Mouse (Mus musculus) MN1 (cell line): Measurements from ENCODE around the gene Ssc5d.

Source experiments
- DNase-seq: peaks from one replicate; pipeline ENCODE4 v3.0.0-alpha.2; 2016; ENCODE audit warnings: low spot score

Ssc5d gene

GRCm38 (mm10) chr7:4948386-4948785, 22.8 kb downstream of the Ssc5d start:
- DNase-seq = no peak

DNA sequence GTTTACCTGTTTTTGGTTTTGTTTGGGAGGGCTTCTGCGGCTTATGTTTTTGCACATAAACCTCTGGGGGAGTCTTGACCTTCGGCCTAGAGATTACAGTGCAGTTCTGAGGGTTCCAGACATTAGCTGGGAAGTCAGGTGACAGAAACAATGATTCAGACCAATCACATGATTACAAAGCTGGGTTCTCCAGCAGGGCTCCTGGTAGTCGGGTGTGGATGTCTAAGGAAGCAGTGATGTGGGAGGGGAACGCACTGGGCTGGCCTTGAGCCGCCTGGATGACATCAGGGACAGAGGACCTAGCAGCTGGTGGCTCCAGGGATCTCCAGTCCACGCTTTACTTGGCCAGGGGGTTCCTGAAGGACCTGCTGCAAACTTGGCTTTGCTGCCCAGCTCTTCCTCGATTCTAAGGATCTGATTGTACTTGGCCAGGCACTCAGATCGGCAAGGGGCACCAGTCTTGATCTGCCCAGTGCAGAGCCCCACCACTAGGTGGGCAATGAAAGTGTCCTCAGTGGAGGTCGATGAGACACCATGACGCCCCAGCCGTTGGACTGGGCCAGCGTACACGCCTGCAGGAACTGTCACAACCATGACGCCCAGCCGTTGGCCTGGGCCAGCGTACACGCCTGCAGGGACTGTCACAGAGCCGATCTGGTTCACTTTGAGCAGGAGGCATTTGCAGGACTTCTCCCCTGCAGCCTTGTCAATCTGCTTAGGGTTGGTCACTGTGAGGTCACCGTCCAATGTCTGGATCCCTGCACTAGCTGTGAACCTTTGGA, 25.2 kb downstream of the Ssc5d start:
- DNase-seq = peak; percentile 27

- DNase-seq = no peak
Observed at GRCm38 (mm10) chr7:4953815-4954445, 28.3 kb downstream of the Ssc5d start.

- DNase-seq = no peak
Observed at GRCm38 (mm10) chr7:4957361-4957760, 31.8 kb downstream of the Ssc5d start.

- DNase-seq = no peak
Observed at GRCm38 (mm10) chr7:4963527-4963926, 37.9 kb downstream of the Ssc5d start.

DNA sequence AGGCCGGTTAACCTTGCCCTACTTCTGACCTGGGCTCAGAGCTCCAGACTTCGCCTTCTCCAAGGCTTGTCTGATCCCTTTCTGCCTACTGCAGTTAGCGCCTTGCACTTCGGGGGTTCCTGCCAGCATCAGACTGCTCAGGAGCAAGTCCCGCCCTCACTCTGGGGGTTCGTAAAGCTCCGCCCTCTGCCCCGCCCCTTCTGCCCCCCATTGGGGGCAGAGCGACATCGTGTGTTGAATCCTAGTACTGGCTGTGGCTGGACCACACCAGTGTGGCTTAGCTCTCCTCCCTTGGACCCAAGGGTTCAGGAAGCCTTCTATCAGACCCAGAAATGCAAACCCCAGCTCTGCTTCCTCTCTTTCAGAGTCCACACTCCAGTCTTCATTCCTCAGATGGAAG, 38.7 kb downstream of the Ssc5d start, which contains the start of gene Sbk2:
TSS of gene Sbk2 (minus strand) at position 135 of the 400 bp plus-strand sequence.
- DNase-seq = no peak

DNA sequence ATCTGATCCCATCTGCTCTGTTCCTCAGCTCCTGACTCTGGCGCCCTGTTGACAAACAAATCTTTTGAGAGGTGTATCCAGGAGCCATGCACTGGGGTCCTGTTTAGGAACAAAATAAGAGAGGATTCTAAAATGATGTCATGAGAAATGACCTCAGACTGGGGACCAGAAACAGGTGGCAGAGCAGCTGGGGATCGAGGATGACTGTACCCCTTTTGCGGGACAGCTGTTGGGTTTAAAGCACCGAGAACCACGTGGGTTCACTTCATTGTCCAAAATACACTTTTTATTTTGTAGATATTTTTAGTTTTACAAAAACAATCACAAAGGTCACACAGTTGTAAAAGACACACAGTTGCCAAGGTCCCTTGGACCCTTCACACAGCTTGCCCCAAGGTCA, 39.4 kb downstream of the Ssc5d start:
- DNase-seq = no peak

DNA sequence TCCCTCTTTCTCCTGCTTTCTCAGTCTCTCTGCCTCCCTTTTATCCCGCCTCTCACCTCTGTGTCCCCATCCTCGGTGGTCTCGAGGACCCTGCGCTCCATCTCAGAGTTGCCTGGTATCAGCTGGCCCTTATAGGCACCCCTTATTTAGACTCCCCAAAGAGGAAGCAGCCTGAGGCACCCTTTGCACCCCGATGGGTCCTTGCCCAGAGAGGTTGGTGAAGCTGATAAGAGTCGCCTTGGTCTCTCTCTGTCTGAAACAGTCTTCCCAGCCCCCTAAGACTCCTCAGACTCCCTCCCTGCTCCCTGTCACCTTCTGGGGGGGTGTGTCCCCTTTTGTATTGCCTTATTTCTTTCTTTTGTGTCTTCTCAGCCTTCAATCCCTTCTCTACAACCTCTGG, 45.5 kb downstream of the Ssc5d start, which contains the start of gene Sbk3:
TSS of gene Sbk3 (minus strand) at position 101 of the 400 bp plus-strand sequence.
- no peak for DNase-seq

- DNase-seq = no peak
Observed at GRCm38 (mm10) chr7:4971710-4972109, 46.1 kb downstream of the Ssc5d start.

- DNase-seq = peak; percentile 55
Observed at GRCm38 (mm10) chr7:4972321-4973047, 46.9 kb downstream of the Ssc5d start.

DNA sequence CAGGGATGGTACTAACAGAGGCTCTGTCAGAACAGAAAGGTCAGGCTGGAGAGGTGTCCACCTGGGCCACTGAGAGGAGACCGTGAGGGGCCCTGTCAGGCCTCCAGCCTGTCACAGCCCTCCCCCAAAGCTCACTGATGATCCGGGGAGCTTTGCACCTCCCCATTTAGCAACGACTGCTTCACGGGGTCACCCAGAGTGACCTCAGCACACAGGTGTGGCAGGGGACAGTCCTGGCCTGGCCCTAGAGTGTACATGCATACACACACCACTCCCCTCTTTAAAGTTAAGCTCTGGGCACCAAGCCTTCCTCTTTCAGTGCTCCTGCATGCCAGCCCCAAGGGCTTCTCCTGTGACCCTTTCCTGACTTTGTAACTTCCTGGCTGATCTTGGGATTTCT, 49.9 kb downstream of the Ssc5d start:
- no peak for DNase-seq

DNA sequence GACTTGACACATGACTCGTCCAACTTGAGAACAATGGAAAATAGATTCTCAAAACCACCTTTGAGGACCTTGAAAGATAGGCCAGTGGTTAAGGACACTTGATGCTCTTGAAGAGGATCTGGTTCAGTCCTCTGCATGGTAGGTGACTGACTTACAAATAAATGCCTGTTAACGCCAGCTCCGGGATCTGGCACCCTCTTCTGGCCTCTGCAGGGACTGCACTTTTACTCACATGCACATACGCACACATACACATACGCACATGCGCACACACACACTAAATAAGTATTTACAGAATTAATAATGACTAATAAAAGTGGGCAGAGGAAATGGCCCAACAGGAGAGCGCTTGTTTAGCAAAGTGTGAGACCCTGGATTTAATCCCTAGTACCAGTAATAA, 51.2 kb downstream of the Ssc5d start:
- DNase-seq = no peak

DNA sequence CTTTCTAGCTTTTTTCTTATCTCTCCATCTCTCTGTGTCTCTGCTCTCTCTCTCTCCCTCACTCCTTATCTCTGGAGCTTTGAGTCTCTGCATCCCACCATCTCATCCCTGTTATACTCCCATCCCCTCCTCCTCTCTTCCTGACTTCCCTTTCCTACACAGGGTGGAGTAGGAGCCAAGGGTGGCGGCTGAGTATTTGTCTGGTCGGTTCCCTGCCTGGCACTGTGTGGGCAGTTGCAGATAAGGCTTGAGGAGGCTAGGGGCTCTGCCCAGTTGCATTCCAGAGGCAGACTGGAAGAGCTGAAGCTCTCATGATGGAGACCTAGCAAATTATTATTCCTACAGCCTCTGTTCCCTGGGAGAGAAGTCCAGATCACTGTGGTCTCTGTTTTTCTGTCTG, 62.7 kb downstream of the Ssc5d start:
- DNase-seq = no peak

- no peak for DNase-seq
Observed at GRCm38 (mm10) chr7:4993347-4993998, 67.9 kb downstream of the Ssc5d start.

DNA sequence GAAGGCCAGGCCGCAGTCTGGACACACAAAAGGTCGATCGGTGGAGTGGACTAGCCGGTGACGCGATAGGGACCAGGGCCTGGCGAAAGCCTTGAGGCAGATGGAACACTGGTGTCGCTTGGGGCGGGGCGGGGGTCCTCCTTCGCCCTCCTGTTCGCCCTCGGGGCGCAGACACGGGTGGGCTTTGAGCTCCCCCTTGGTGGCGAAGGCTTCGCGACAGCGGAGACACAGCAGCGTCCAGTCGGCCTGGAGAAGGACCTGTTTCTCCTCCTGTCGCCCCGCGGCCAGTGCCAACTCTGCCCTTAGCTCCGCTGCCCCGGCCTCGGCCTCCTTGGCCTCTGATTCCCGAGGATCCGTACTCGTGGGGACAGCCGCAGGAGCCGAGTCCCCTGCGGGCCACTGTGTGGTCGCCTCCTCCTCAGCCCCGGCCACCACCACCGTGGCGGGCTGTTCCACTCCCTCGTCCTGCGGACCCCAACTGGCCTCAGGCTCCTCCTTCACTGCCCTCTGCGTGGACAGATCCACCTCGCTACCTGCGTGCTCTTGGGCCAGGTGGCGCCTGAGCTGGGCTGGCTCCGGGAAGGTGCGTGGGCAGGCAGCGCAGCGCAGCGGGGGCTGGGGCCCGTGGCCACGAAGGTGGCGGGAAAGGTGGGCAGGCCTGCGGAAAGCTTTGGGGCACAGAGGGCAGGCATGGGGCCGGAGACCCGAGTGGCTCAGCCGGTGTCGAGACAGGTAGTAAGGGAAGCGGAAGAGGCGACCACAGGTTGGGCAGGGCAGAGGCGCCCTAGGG, 68.6 kb downstream of the Ssc5d start:
- no peak for DNase-seq
